In genomic region chr3:96245003-96245886, GRCm38 (mm10) we compare ENCODE assay signal across 8 mouse cellular contexts. TPM values are rescaled to one million over a fixed set of nuclear protein-coding genes. Genes with fewer than 3 reads are reported as not detected.
A peak's percentile ranks its signal among the peaks of the same experiment; 100 is the strongest.
DNase-seq lines count a peak whose midpoint lies in the region; ATAC-seq and TF ChIP-seq lines count a peak whose summit lies in the region.
"Not testable (repeated sequence)": the region's sequence is repeated elsewhere in the genome, so short reads cannot be mapped to it uniquely, and the experiment has no call there.

Hist2h2aa1 (plus strand) TSS chr3:96245497.

- H3K79me2 ChIP-seq in liver, adult 2 months (ENCODE audit: control insufficient read depth, insufficient read depth, low read length), result not testable (repeated sequence)

- not testable (repeated sequence) for TF ChIP-seq CTCF in bone marrow, adult 2 months (IDR thresholded peaks at IDR 0.05; ENCODE audit: control insufficient read depth, insufficient read depth, low read length); kidney, postnatal 0 days (IDR thresholded peaks at IDR 0.05; ENCODE audit: low read depth); liver, adult 2 months (IDR thresholded peaks at IDR 0.05; ENCODE audit: low read depth, low read length)

- DNase-seq in 416B (ENCODE audit: low read depth), result peak; percentile 92
- DNase-seq in kidney, postnatal 0 days (ENCODE audit: low spot score), result peak; percentile 75
- DNase-seq in liver, adult 2 months (ENCODE audit: extremely low read depth, low read depth, low spot score), result peak; percentile 83
- DNase-seq in spleen, postnatal 4 days (ENCODE audit: low spot score in 2 of 2), result peak; percentile 89 to 92

- H3K36me3 ChIP-seq in erythroblast, embryonic 14.5 days (ENCODE audit: control insufficient read depth), result peaks cover 22% of the 10 kb centered on the region
- not testable (repeated sequence) for H3K36me3 ChIP-seq in heart, embryonic 12.5 days; kidney, postnatal 0 days (ENCODE audit: insufficient read depth, low read length); liver, adult 2 months (ENCODE audit: control insufficient read depth, insufficient read depth, low read length)

- H3K9ac ChIP-seq in heart, embryonic 12.5 days, result peak within 1 kb of the TSS; percentile 88
- H3K9ac ChIP-seq in kidney, postnatal 0 days (ENCODE audit: low read depth, low read length), result peak within 1 kb of the TSS; percentile 78
- H3K9ac ChIP-seq in liver, adult 2 months (ENCODE audit: low read depth, low read length), result peak within 1 kb of the TSS; percentile 91

- peak within 1 kb of the TSS; percentile 98 for H3K27ac ChIP-seq in bone marrow, adult 2 months (ENCODE audit: control insufficient read depth, insufficient read depth, low read depth, low read length, poor library complexity)
- H3K27ac ChIP-seq in heart, embryonic 12.5 days (ENCODE audit: poor library complexity, severe bottlenecking), result peak within 1 kb of the TSS; percentile 96
- H3K27ac ChIP-seq in kidney, postnatal 0 days, result peak within 1 kb of the TSS; percentile 94
- peak within 1 kb of the TSS; percentile 99 for H3K27ac ChIP-seq in liver, adult 2 months (replicated peaks; ENCODE audit: insufficient read depth, low read depth, low read length)

- H3K9me3 ChIP-seq in erythroblast, embryonic 14.5 days (ENCODE audit: control insufficient read depth, low read length); heart, embryonic 12.5 days (replicated peaks); kidney, postnatal 0 days (replicated peaks; ENCODE audit: low read length): not testable (repeated sequence)

- not testable (repeated sequence) for H3K4me1 ChIP-seq in bone marrow, adult 2 months (ENCODE audit: control insufficient read depth, insufficient read depth, low read length); liver, adult 2 months (ENCODE audit: control insufficient read depth, insufficient read depth, low read length)
- peaks cover 66% of the 10 kb centered on the region for H3K4me1 ChIP-seq in erythroblast, embryonic 14.5 days (ENCODE audit: control insufficient read depth)
- peaks cover 30% of the 10 kb centered on the region for H3K4me1 ChIP-seq in heart, embryonic 12.5 days (replicated peaks)
- peaks cover 11% of the 10 kb centered on the region for H3K4me1 ChIP-seq in kidney, postnatal 0 days (replicated peaks; ENCODE audit: insufficient read depth, low read length)

- TF ChIP-seq POLR2A in bone marrow, adult 2 months (IDR thresholded peaks at IDR 0.05; ENCODE audit: borderline replicate concordance, control insufficient read depth, low read depth, low read length), result peak; percentile 55
- TF ChIP-seq POLR2A in liver, adult 2 months (IDR thresholded peaks at IDR 0.05; ENCODE audit: extremely low read depth, insufficient read depth, low read length), result 0 out of 2 replicates have a peak, but pooled peaks have one; percentile 9

- WGBS in bone marrow, adult 2 months, result 0% methylated on average over 43 of the region's 88 CpGs
- WGBS in heart, embryonic 12.5 days, result under 1% methylated on average over 41 of the region's 88 CpGs
- WGBS in kidney, postnatal 0 days, result 0% methylated on average over 19 of the region's 88 CpGs
- WGBS in liver, adult 2 months, result 0% methylated on average over 21 of the region's 88 CpGs

- H3K4me3 ChIP-seq in bone marrow, adult 2 months (replicated peaks; ENCODE audit: control insufficient read depth, low read depth, low read length), result peak within 1 kb of the TSS; percentile 82
- H3K4me3 ChIP-seq in erythroblast, embryonic 14.5 days (replicated peaks), result peak within 1 kb of the TSS; percentile 74
- peak within 1 kb of the TSS; percentile 58 for H3K4me3 ChIP-seq in heart, embryonic 12.5 days
- peak within 1 kb of the TSS; percentile 48 for H3K4me3 ChIP-seq in kidney, postnatal 0 days (replicated peaks; ENCODE audit: low read depth, low read length)
- H3K4me3 ChIP-seq in liver, adult 2 months (ENCODE audit: insufficient read depth, low read depth, low read length), result peak within 1 kb of the TSS; percentile 78

- H3K27me3 ChIP-seq in erythroblast, embryonic 14.5 days (ENCODE audit: control insufficient read depth); heart, embryonic 12.5 days (replicated peaks); kidney, postnatal 0 days (ENCODE audit: insufficient read depth, low read length); liver, adult 2 months (ENCODE audit: control insufficient read depth, insufficient read depth, low read length): not testable (repeated sequence)

- peak; percentile 90 for ATAC-seq in heart, embryonic 12.5 days (ENCODE audit: insufficient number of reproducible peaks, low FRiP score)
- peak; percentile 86 for ATAC-seq in kidney, postnatal 0 days (replicated peaks; ENCODE audit: low FRiP score, low read depth)
- peak; percentile 85 for ATAC-seq in monocyte, adult 5-6 weeks (replicated peaks; ENCODE audit: insufficient number of reproducible peaks, low FRiP score, low TSS enrichment, poor library complexity, severe bottlenecking)

- H3K4me2 ChIP-seq in heart, embryonic 12.5 days, result peak within 1 kb of the TSS; percentile 70
- peak within 1 kb of the TSS; percentile 59 for H3K4me2 ChIP-seq in kidney, postnatal 0 days (ENCODE audit: low read length)

RNA-seq across cellular contexts. Expression of gene Hist2h2aa1, which starts in this region (rescaled TPM):
- 4.5 TPM in 1 of 2 replicates, not detected in the other for polyA plus RNA-seq in bone marrow, adult 2 months (2011; ENCODE audit: insufficient read depth, insufficient read length, low replicate concordance, missing spikeins)
- 7.4 and 13.0 TPM in 2 replicates for polyA plus RNA-seq in erythroblast, embryonic 14.5 days (2012)
- polyA plus RNA-seq in heart, embryonic 12.5 days (2016; fragmentation: Nextera tagmentation; extraction: Ambion mirVana), result 6.2 and 12.7 TPM in 2 replicates
- 30.9 and 33.5 TPM in 2 replicates for polyA plus RNA-seq in kidney, postnatal 0 days (2015; fragmentation: Nextera tagmentation; extraction: Ambion mirVana)
- total RNA-seq in liver, adult 2 months (2014; rRNA removed), result 230 and 263 TPM in 2 replicates
- polyA plus RNA-seq in liver, adult 2 months (2012; rRNA removed), result 428 and 563 TPM in 2 replicates
- total RNA-seq in monocyte, adult 5-6 weeks (2017), result 960 to 1,517 TPM (median 1,455 TPM) in 3 replicates

Comparison
In these comparisons a context has a peak if more than half of its experiments do, and no peak if none do; other contexts are left out.
1. Peak in every context shown above with its lines: DNase-seq, ATAC-seq, H3K4me3 ChIP-seq and H3K27ac ChIP-seq.
2. RNA of gene Hist2h2aa1 (polyA plus RNA-seq): 428 to 563 TPM in liver, adult 2 months; 30.9 to 33.5 TPM in kidney, postnatal 0 days, 7.4 to 13.0 TPM in erythroblast, embryonic 14.5 days, 6.2 to 12.7 TPM in heart, embryonic 12.5 days and 4.5 TPM in bone marrow, adult 2 months; every median in the first group is over 10 times any median in the second.